Mouse (Mus musculus): Measurements from ENCODE around the gene Il1a.

DNA sequence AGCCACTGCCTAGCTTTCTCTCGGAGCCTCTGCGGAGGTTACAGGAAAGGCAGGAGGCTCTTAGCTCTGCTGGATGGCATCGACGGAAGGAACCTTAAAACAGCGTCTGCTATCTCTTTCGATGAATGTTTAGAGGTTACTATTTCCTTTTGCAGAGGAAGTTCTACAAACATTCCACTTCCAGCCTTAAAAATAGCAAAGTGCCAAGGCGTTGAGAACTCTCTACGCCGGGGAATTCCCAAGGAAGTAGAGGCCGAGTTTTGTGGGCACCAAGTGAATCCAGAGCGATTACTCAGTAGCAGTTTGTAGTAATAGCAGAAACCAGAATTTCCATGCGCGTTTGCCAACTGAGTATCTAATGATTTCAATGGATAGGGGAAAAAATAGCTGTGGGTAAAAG, 20.8 kb upstream of the Il1a start:
- no peak for TF ChIP-seq CTCF (IDR thresholded peaks at IDR 0.05)
- no peak for TF ChIP-seq POLR2A (IDR thresholded peaks at IDR 0.05; ENCODE audit: insufficient read depth, low read depth, low read length)
